Mouse (Mus musculus) layer of hippocampus, postnatal 10 days (tissue): ENCODE measurements at regions not wholly inside any gene's neighbourhood (a gene's known extent, or its start where the extent isn't known, plus 50 kb on each side); places are given as distances from the start of the nearest gene placed in this dataset.
A peak's percentile ranks its signal among the peaks of the same experiment; 100 is the strongest.

ENCODE experiments used
- DNase-seq, 2 experiments: peaks; one replicate each; pipeline ENCODE4 v3.0.0; 2021; ENCODE audit warnings: low spot score in 2 of 2

- no peak for DNase-seq
Observed at GRCm38 (mm10) chr8:127662776-127663499, 599.2 kb downstream of the Pard3 start.

GRCm38 (mm10) chr8:127666606-127667005, 602.9 kb downstream of the Pard3 start:
- no peak for DNase-seq

- DNase-seq = no peak
Observed at GRCm38 (mm10) chr8:127668991-127669390, 605.3 kb downstream of the Pard3 start.

GRCm38 (mm10) chr8:127674063-127674462, 610.4 kb downstream of the Pard3 start:
- DNase-seq = no peak

- DNase-seq = no peak
Observed at GRCm38 (mm10) chr8:127675377-127675776, 611.7 kb downstream of the Pard3 start.

- DNase-seq = no peak
Observed at GRCm38 (mm10) chr8:127680205-127680604, 616.5 kb downstream of the Pard3 start.

GRCm38 (mm10) chr8:127684213-127684612, 620.5 kb downstream of the Pard3 start:
- DNase-seq = no peak

- no peak for DNase-seq
Observed at GRCm38 (mm10) chr8:127690792-127691191, 627.1 kb downstream of the Pard3 start.

- no peak for DNase-seq
Observed at GRCm38 (mm10) chr8:127698404-127698803, 634.7 kb downstream of the Pard3 start.

- DNase-seq = no peak
Observed at GRCm38 (mm10) chr8:127704406-127704805, 640.7 kb downstream of the Pard3 start.

- peak; percentile 75 to 77 for DNase-seq
Observed at GRCm38 (mm10) chr8:127706051-127706835, 642.5 kb downstream of the Pard3 start.

- DNase-seq = no peak
Observed at GRCm38 (mm10) chr8:127709439-127709838, 645.7 kb downstream of the Pard3 start.

GRCm38 (mm10) chr8:127715097-127715496, 643.3 kb upstream of the Nrp1 start:
- no peak for DNase-seq

GRCm38 (mm10) chr8:127717969-127718368, 640.4 kb upstream of the Nrp1 start:
- DNase-seq = no peak

- DNase-seq = no peak
Observed at GRCm38 (mm10) chr8:127719881-127720280, 638.5 kb upstream of the Nrp1 start.

GRCm38 (mm10) chr8:127720593-127721290, 637.7 kb upstream of the Nrp1 start:
- DNase-seq = no peak

- DNase-seq = no peak
Observed at GRCm38 (mm10) chr8:127721624-127722023, 636.8 kb upstream of the Nrp1 start.

- no peak for DNase-seq
Observed at GRCm38 (mm10) chr8:127734059-127734458, 624.3 kb upstream of the Nrp1 start.

GRCm38 (mm10) chr8:127742236-127742635, 616.2 kb upstream of the Nrp1 start:
- DNase-seq = no peak

GRCm38 (mm10) chr8:127745221-127745620, 613.2 kb upstream of the Nrp1 start:
- no peak for DNase-seq

- no peak for DNase-seq
Observed at GRCm38 (mm10) chr8:127746456-127746855, 611.9 kb upstream of the Nrp1 start.

GRCm38 (mm10) chr8:127752871-127753270, 605.5 kb upstream of the Nrp1 start:
- DNase-seq = no peak
